Mouse (Mus musculus) forebrain, embryonic 14.5 days (tissue): Measurements from ENCODE around the gene Mphosph9. TPM values are rescaled to one million over a fixed set of nuclear protein-coding genes. Genes with fewer than 3 reads are reported as not detected.
"Not testable (repeated sequence)": the region's sequence is repeated elsewhere in the genome, so short reads cannot be mapped to it uniquely, and the experiment has no call there.

ENCODE experiments used
- ATAC-seq: fragments of 200-750 bp; cut with Nextera tagmentation; 2 replicates; pipeline ENCODE4 v1.8.0; 2017; ENCODE audit warnings: mild to moderate bottlenecking, moderate library complexity
- DNase-seq: peaks from one replicate; pipeline ENCODE4 v3.0.0-alpha.2; 2015; ENCODE audit warnings: low spot score
- H3K27ac ChIP-seq: fragments of 300-500 bp; sonication (generic); 2 replicates; pipeline ENCODE4 v1.5.1; 2014; ENCODE audit warnings: low read depth, mild to moderate bottlenecking, control low read depth, low read length, moderate library complexity
- H3K27me3 ChIP-seq: fragments of 300-500 bp; sonication (generic); replicated peaks from 2 replicates; pipeline ENCODE4 v1.6.1; 2014; ENCODE audit warnings: low read length, control low read depth, mixed read lengths; ENCODE audit not compliant: control insufficient read depth, insufficient read depth
- H3K36me3 ChIP-seq: fragments of 300-500 bp; sonication (generic); 2 replicates; pipeline ENCODE4 v1.6.1; 2014; ENCODE audit warnings: low read length, control low read depth; ENCODE audit not compliant: control insufficient read depth, insufficient read depth
- H3K4me1 ChIP-seq: fragments of 300-500 bp; sonication (generic); 2 replicates; pipeline ENCODE4 v1.6.1; 2014; ENCODE audit warnings: antibody characterized with exemption, low read length, control low read depth; ENCODE audit not compliant: control insufficient read depth, insufficient read depth
- H3K4me2 ChIP-seq: fragments of 300-500 bp; sonication (generic); 2 replicates; pipeline ENCODE4 v1.6.1; 2014; ENCODE audit warnings: mild to moderate bottlenecking, control low read depth, low read length
- H3K4me3 ChIP-seq: fragments of 300-500 bp; sonication (generic); 2 replicates; pipeline ENCODE4 v1.5.1; 2014; ENCODE audit warnings: low read depth, low read length, control low read depth
- H3K9ac ChIP-seq: fragments of 300-500 bp; sonication (generic); 2 replicates; pipeline ENCODE4 v1.6.1; 2014; ENCODE audit warnings: mild to moderate bottlenecking, low read length, control low read depth, moderate library complexity
- H3K9me3 ChIP-seq: fragments of 300-500 bp; sonication (generic); replicated peaks from 2 replicates; pipeline ENCODE4 v1.6.1; 2016; ENCODE audit warnings: low read length, control low read depth, mixed read lengths; ENCODE audit not compliant: control insufficient read depth
- WGBS: fragments of 180-500 bp; shearing (Covaris S2); extraction: QIAGEN DNeasy Blood & Tissue Kit; methylation state at CpG from one replicate; pipeline ENCODE4 v1.1.7; 2014; 5-methylcytosine and 5-hydroxymethylcytosine counted together
- polyA plus RNA-seq: library from polyadenylated mRNA; unstranded; fragments of >200 nt; fragmentation: Nextera tagmentation; extraction: Ambion mirVana; gene quantifications from 2 replicates; pipeline ENCODE4 v1.2.1, GENCODE M21; 2014

The Mphosph9 gene
- polyA plus RNA-seq, 1 experiment from 2014 or later = 13.5 TPM

DNA sequence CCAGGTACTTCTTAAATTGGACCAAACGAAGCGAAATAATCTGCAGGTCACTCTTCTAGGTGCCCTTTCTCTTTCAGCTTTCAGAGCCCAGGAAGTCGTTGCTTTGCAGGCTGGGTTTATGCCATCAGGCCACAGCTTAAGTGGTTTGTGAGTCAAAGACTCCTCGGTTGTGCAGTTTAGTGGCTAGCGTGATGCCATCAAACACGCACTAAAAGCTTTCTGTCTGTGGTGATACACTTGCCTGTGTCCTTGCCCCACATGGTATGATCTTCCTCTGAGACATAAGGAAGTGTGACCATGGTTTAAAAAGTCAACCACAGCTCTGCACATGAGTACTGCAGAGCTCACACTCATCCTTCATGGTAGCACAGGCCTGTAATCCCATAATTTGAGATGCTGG is 2.3 kb upstream of the Mphosph9 start:
- Histone ChIP-seq H3K27me3 (no peaks in the 10 kb centered on the region), H3K4me3 (no peak overlapping the region), H3K4me1 (peaks cover 19% of the 10 kb centered on the region), H3K27ac (no peak overlapping the region), H3K36me3 (no peaks in the 10 kb centered on the region; the same call in 1 of the 2 replicates), H3K9ac (no peak overlapping the region), H3K4me2 (no peak overlapping the region), H3K9me3 (no peaks in the 10 kb centered on the region)
- WGBS = 85% methylated on average over 6 of the region's 6 CpGs
- DNase-seq (no peak), ATAC-seq (no peak)

GRCm38 (mm10) chr5:124326829-124327228 is 943 bp downstream of the Mphosph9 start:
- H3K4me1 ChIP-seq = peaks cover 14% of the 10 kb centered on the region
- H3K4me3 ChIP-seq = peak overlapping the region; percentile 43
- no peak for ATAC-seq
- DNase-seq = no peak
- H3K9me3 ChIP-seq = no peaks in the 10 kb centered on the region
- peak overlapping the region; percentile 66 for H3K9ac ChIP-seq
- H3K27me3 ChIP-seq = no peaks in the 10 kb centered on the region
- peak overlapping the region; percentile 89; the same call in 1 of the 2 replicates for H3K27ac ChIP-seq
- peaks cover 20% of the 10 kb centered on the region; the same call in 1 of the 2 replicates for H3K36me3 ChIP-seq
- WGBS = 2% methylated on average over 8 of the region's 8 CpGs
- peak overlapping the region; percentile 80 for H3K4me2 ChIP-seq

GRCm38 (mm10) chr5:124317648-124318047 is 10.1 kb downstream of the Mphosph9 start:
- Histone ChIP-seq H3K27me3 (no peaks in the 10 kb centered on the region), H3K9me3 (no peaks in the 10 kb centered on the region), H3K4me3 (no peak overlapping the region), H3K27ac (no peak overlapping the region), H3K36me3 (peaks cover 85% of the 10 kb centered on the region), H3K9ac (no peak overlapping the region), H3K4me1 (no peaks in the 10 kb centered on the region), H3K4me2 (no peak overlapping the region)
- WGBS = 88% methylated on average over 7 of the region's 7 CpGs
- no peak for ATAC-seq
- DNase-seq = no peak

- Histone ChIP-seq H3K36me3 (peaks cover 86% of the 10 kb centered on the region), H3K9ac (no peak overlapping the region), H3K4me3 (no peak overlapping the region), H3K9me3 (peaks cover 5% of the 10 kb centered on the region; the same call in 1 of the 2 replicates), H3K4me1 (no peaks in the 10 kb centered on the region), H3K4me2 (no peak overlapping the region), H3K27ac (no peak overlapping the region), H3K27me3 (no peaks in the 10 kb centered on the region)
- DNase-seq (no peak), ATAC-seq (no peak)
- 92% methylated on average over 11 of the region's 11 CpGs for WGBS
These were observed 11.8 kb downstream of the Mphosph9 start for GRCm38 (mm10) chr5:124315941-124316340.

DNA sequence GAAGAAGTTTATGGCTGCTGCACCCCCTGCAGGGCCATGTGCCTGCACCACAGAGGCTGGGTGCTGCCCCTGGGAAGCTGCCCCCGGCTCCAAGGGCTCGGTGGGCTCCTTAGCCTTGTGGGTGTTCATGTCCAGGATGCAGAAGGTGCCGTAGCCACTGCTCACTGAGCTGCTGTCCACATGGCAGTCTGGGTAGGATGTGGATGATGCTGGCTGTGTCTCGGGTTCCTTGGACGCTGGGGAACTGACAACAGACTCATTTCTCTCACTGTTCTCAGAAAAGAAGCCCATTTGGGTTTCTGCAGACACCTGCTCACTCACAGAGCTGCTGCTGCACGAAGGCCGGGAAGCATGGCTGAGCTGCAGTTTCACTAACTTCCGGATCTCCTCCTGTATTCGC is 12.3 kb downstream of the Mphosph9 start:
- 92% methylated on average over 9 of the region's 9 CpGs for WGBS
- Histone ChIP-seq H3K4me1 (no peaks in the 10 kb centered on the region), H3K9me3 (peaks cover 5% of the 10 kb centered on the region; the same call in 1 of the 2 replicates)

DNA sequence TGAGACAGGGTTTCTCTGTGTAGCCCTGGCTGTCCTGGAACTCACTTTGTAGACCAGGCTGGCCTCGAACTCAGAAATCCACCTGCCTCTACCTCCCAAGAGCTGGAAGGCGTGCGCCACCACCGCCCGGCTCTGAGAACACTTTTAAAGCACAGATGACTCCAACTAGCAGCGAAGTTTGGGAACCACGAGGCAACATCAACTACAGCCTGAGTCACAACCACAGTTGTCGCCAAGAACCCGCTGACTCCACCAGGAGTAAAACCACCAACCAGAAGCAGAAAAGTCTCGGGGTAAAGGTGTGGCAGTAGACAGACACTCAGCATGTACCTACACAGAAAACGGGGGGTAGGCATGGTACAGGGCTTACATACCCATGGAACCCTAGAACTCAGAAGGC is 17.7 kb downstream of the Mphosph9 start:
- peaks cover 83% of the 10 kb centered on the region for H3K36me3 ChIP-seq
- H3K4me2 ChIP-seq = no peak overlapping the region
- H3K9ac ChIP-seq = no peak overlapping the region
- H3K27ac ChIP-seq = no peak overlapping the region
- DNase-seq = no peak
- no peaks in the 10 kb centered on the region for H3K4me1 ChIP-seq
- H3K4me3 ChIP-seq = no peak overlapping the region
- no peaks in the 10 kb centered on the region for H3K27me3 ChIP-seq
- 94% methylated on average over 11 of the region's 11 CpGs for WGBS
- no peak for ATAC-seq
- peaks cover 5% of the 10 kb centered on the region; the same call in 1 of the 2 replicates for H3K9me3 ChIP-seq

More for the DNA sequence above, 12.3 kb downstream of the Mphosph9 start:
- DNase-seq = no peak
- Histone ChIP-seq H3K9ac (no peak overlapping the region), H3K27ac (no peak overlapping the region), H3K4me2 (no peak overlapping the region), H3K4me3 (no peak overlapping the region), H3K36me3 (peaks cover 86% of the 10 kb centered on the region), H3K27me3 (no peaks in the 10 kb centered on the region)
- ATAC-seq = no peak

DNA sequence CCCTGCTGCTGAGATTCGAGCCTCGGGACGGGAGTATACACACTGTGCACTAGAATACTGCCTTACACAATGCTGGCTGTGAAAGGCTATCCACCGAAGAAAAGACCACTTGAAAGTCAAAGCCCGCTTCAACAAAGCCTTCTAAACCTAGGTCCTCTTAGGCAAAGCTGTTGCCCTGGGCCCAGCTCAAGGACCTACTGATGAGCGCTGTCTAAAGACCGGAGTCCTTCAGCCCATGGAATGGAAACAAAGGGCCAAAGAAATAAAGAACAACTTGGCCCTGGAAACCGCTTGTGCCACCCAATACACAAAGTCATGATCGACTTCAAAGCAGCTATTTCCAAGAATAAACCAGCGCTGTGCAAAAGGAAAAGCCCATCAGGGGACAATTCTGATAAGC is 18.6 kb downstream of the Mphosph9 start:
- Histone ChIP-seq H3K4me1 (no peaks in the 10 kb centered on the region), H3K27me3 (no peaks in the 10 kb centered on the region), H3K9me3 (peaks cover 5% of the 10 kb centered on the region; the same call in 1 of the 2 replicates), H3K4me2 (no peak overlapping the region), H3K4me3 (no peak overlapping the region), H3K27ac (no peak overlapping the region), H3K9ac (no peak overlapping the region), H3K36me3 (peaks cover 76% of the 10 kb centered on the region)
- DNase-seq (peak; percentile 21), ATAC-seq (no peak)
- WGBS = 58% methylated on average over 10 of the region's 10 CpGs

- WGBS = 94% methylated on average over 6 of the region's 6 CpGs
- H3K4me3 ChIP-seq, ATAC-seq, H3K27me3 ChIP-seq, H3K4me1 ChIP-seq, H3K9me3 ChIP-seq, DNase-seq, H3K9ac ChIP-seq, H3K4me2 ChIP-seq, H3K27ac ChIP-seq: not testable (repeated sequence)
- H3K36me3 ChIP-seq = peaks cover 64% of the 10 kb centered on the region
These were observed 24.9 kb downstream of the Mphosph9 start for GRCm38 (mm10) chr5:124302853-124303252.

DNA sequence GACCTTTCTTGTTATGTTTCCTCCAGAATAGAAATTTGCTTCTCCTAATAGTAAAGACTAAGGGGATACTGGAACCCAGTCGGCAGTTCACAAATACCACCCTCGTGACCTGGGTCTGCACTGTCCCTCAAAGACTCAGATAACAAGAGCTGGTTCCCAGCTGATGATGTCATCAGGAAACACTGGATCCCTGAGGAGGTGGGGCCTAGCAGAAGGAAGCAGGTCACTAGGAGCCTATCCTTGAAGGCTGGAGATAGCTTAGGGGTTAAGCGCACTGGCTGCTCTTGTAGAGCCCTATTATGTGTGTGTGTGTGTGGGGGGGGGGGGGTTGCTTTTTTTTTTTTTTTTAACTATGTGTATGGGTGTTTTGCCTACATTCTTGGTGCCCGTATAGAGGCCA is 27.6 kb downstream of the Mphosph9 start:
- H3K4me1 ChIP-seq = no peaks in the 10 kb centered on the region
- ATAC-seq (no peak), DNase-seq (no peak)
- H3K9ac ChIP-seq = no peak overlapping the region
- H3K27me3 ChIP-seq = no peaks in the 10 kb centered on the region
- H3K4me2 ChIP-seq = no peak overlapping the region
- H3K36me3 ChIP-seq = peaks cover 58% of the 10 kb centered on the region
- H3K9me3 ChIP-seq = no peaks in the 10 kb centered on the region
- 80% methylated on average over 4 of the region's 4 CpGs for WGBS
- no peak overlapping the region for H3K4me3 ChIP-seq
- no peak overlapping the region for H3K27ac ChIP-seq
